Mouse (Mus musculus): ENCODE data around the gene Cdh9. TPM values are rescaled to one million over a fixed set of nuclear protein-coding genes. Genes with fewer than 3 reads are reported as not detected.

Cdh9 gene
- polyA plus RNA-seq (2014; fragmentation: Illumina TruSeq; extraction: RNeasy Lipid Tissue Mini Kit (QIAGEN cat#74804); ENCODE audit: low read depth, low replicate concordance): not detected

DNA sequence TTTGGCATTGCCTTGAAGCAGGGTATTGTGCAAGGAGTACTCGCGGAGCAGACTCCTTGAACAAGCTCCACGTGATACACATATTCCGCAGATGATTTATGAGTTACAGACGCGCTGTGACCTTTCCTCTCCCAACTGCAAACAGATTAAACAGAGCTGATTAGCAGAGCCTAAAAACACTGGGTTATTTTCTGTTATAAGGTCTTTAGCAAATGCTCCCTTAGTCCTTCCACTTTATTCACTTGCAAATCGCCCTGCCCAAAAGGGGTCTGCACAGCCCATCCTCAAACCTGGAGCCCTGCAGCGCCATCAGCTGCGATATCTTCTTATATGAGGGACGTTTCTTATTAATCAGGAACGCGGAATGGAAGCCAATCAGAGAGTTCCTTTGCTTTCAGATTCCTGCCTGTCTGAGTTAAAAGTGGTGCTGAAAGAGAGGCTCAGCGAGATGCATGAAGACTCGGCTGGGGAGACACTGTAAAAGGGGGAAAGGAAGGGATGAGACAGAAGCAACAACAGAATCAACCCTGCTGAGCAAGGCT, at the start of gene Cdh9:
Gene Cdh9, plus strand, starts transcription at position 287 of the 542 bp plus-strand sequence.

